Mouse (Mus musculus): ENCODE results near the gene Cux2. TPM values are rescaled to one million over a fixed set of nuclear protein-coding genes. Genes with fewer than 3 reads are reported as not detected.

The Cux2 gene
- total and polyA plus RNA-seq, 3 experiments = 1.4 to 3.5 TPM; not detected in 1

DNA sequence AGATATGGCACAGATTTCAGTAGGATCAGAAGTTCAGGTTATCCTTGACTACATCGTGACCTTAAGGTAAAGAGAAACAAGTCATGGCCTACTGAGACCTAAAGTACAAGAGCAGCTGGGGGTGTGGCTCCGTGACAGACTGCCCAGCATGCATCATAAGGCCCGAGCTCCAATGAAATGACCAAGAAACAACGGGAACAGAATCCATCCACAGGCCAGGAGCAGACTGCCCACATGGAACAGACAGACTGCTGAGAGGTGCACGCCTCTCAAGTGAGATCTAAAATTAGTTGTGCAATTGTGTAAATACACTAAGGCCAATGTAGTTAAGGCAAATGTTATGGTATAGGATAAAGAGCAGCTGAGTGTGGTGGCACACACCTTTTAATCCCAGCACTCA lies 228.3 kb downstream of the Cux2 start:
- no peaks in the 10 kb centered on the region for H3K4me1 ChIP-seq (ENCODE audit: control insufficient read depth in 1 of 2, insufficient read depth in 2 of 2, low read length in 2 of 2)
- no peaks in the 10 kb centered on the region for H3K27me3 ChIP-seq (ENCODE audit: control insufficient read depth in 1 of 2, insufficient read depth in 2 of 2, low read length in 2 of 2)
- H3K9me3 ChIP-seq (replicated peaks; ENCODE audit: insufficient read depth, low read length) = no peaks in the 10 kb centered on the region
- no peak overlapping the region for H3K27ac ChIP-seq (ENCODE audit: control insufficient read depth, low read depth, low read length)
- no peak overlapping the region for H3K9ac ChIP-seq (ENCODE audit: control insufficient read depth, low read depth, low read length, poor library complexity, severe bottlenecking)
- no peak overlapping the region for H3K4me3 ChIP-seq (ENCODE audit: control insufficient read depth in 1 of 2, insufficient read depth in 1 of 2, low read depth in 2 of 2, low read length in 2 of 2)
- no peak for DNase-seq (ENCODE audit: low read depth, low spot score)
- H3K79me2 ChIP-seq (ENCODE audit: control insufficient read depth, insufficient read depth, low read length, poor library complexity) = no peaks in the 10 kb centered on the region
- H3K36me3 ChIP-seq (ENCODE audit: control insufficient read depth in 1 of 2, insufficient read depth in 2 of 2, low read length in 2 of 2) = peaks cover 0 to 9% of the 10 kb centered on the region in 2 experiments
- TF ChIP-seq ZKSCAN1 (IDR thresholded peaks at IDR 0.05; ENCODE audit: low read depth, low read length) (no peak), NRF1 (IDR thresholded peaks at IDR 0.05; ENCODE audit: insufficient read depth, low read depth, low read length, poor library complexity, severe bottlenecking) (no peak), HCFC1 (IDR thresholded peaks at IDR 0.05; ENCODE audit: low read depth, low read length) (no peak), MYC (IDR thresholded peaks at IDR 0.05; ENCODE audit: low read depth, low read length) (no peak), MYB (IDR thresholded peaks at IDR 0.05; ENCODE audit: low read depth, low read length) (no peak), E2F4 (IDR thresholded peaks at IDR 0.05; ENCODE audit: borderline replicate concordance, low read depth, low read length) (no peak), SIN3A (IDR thresholded peaks at IDR 0.05; ENCODE audit: low read length) (no peak), ELF1 (IDR thresholded peaks at IDR 0.05; ENCODE audit: low read depth, low read length) (no peak), MAX (IDR thresholded peaks at IDR 0.05; ENCODE audit: low read length) (no peak), SMC3 (IDR thresholded peaks at IDR 0.05; ENCODE audit: low read depth, low read length) (no peak)

DNA sequence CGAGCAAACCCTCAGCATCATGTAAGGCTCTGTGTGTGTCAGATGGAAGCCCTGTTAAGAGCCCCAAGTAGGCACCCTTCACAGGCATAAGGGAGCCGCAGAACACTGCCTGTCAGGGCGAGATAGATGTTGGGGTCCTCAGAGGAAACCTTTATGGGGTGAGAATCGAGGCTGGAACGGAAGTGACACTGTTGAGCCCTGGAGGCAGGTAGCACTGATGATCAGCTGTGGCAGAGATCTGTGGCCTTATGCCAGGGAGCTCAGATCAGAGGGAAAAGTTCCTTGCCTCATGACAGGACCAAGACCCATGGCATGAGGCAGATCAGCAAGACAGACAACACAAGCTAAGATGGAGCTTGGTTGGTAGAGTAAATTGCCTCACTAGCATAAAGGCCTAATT lies 228.8 kb downstream of the Cux2 start:
- H3K36me3 ChIP-seq (ENCODE audit: control insufficient read depth in 1 of 2, insufficient read depth in 2 of 2, low read length in 2 of 2) = peaks cover 0 to 11% of the 10 kb centered on the region in 2 experiments
- no peaks in the 10 kb centered on the region for H3K9me3 ChIP-seq (replicated peaks; ENCODE audit: insufficient read depth, low read length)
- no peaks in the 10 kb centered on the region for H3K79me2 ChIP-seq (ENCODE audit: control insufficient read depth, insufficient read depth, low read length, poor library complexity)
- no peaks in the 10 kb centered on the region for H3K27me3 ChIP-seq (ENCODE audit: control insufficient read depth in 1 of 2, insufficient read depth in 2 of 2, low read length in 2 of 2)
- no peak overlapping the region for H3K27ac ChIP-seq (ENCODE audit: control insufficient read depth, low read depth, low read length)
- H3K4me1 ChIP-seq (ENCODE audit: control insufficient read depth in 1 of 2, insufficient read depth in 2 of 2, low read length in 2 of 2) = no peaks in the 10 kb centered on the region
- TF ChIP-seq NRF1 (IDR thresholded peaks at IDR 0.05; ENCODE audit: insufficient read depth, low read depth, low read length, poor library complexity, severe bottlenecking) = no peak
- no peak for TF ChIP-seq GATA1 (IDR thresholded peaks at IDR 0.05; ENCODE audit: low read depth, low read length)
- no peak for TF ChIP-seq USF1 (IDR thresholded peaks at IDR 0.05; ENCODE audit: low read depth, low read length)
- no peak for TF ChIP-seq RCOR1 (IDR thresholded peaks at IDR 0.05; ENCODE audit: low read depth, low read length)
- no peak for TF ChIP-seq E2F4 (IDR thresholded peaks at IDR 0.05; ENCODE audit: borderline replicate concordance, low read depth, low read length)
- TF ChIP-seq MAX (IDR thresholded peaks at IDR 0.05; ENCODE audit: low read length) = no peak
- no peak for TF ChIP-seq CTCF (IDR thresholded peaks at IDR 0.05 in 2 of 3, conservative IDR thresholded peaks at IDR 0.05 in 1 of 3; ENCODE audit: control insufficient read depth in 1 of 3, insufficient read depth in 1 of 3, low read depth in 2 of 3, low read length in 3 of 3, poor library complexity in 1 of 3, severe bottlenecking in 1 of 3)
- TF ChIP-seq UBTF (IDR thresholded peaks at IDR 0.05; ENCODE audit: borderline replicate concordance, insufficient read depth, low read depth, low read length) = no peak
- TF ChIP-seq HCFC1 (IDR thresholded peaks at IDR 0.05; ENCODE audit: low read depth, low read length) = no peak
- no peak for TF ChIP-seq MAZ (IDR thresholded peaks at IDR 0.05; ENCODE audit: low read depth, low read length)
- no peak for TF ChIP-seq GABPA (IDR thresholded peaks at IDR 0.05; ENCODE audit: low read depth, low read length)
- no peak for TF ChIP-seq BHLHE40 (IDR thresholded peaks at IDR 0.05; ENCODE audit: borderline replicate concordance, low read depth, low read length)
- no peak for TF ChIP-seq TCF12 (IDR thresholded peaks at IDR 0.05; ENCODE audit: low read depth, low read length)
- no peak for TF ChIP-seq ZMIZ1 (IDR thresholded peaks at IDR 0.05; ENCODE audit: low read depth, low read length)
- TF ChIP-seq MEF2A (IDR thresholded peaks at IDR 0.05; ENCODE audit: extremely low read depth, insufficient replicate concordance, low read depth, low read length, poor library complexity, severe bottlenecking) = no peak
- no peak overlapping the region for H3K4me3 ChIP-seq (ENCODE audit: control insufficient read depth in 1 of 2, insufficient read depth in 1 of 2, low read depth in 2 of 2, low read length in 2 of 2)
- H3K9ac ChIP-seq (ENCODE audit: control insufficient read depth, low read depth, low read length, poor library complexity, severe bottlenecking) = no peak overlapping the region
- DNase-seq (ENCODE audit: low read depth, low spot score) = no peak
